Mouse (Mus musculus): Measurements from ENCODE around the gene Mob3b.

DNA sequence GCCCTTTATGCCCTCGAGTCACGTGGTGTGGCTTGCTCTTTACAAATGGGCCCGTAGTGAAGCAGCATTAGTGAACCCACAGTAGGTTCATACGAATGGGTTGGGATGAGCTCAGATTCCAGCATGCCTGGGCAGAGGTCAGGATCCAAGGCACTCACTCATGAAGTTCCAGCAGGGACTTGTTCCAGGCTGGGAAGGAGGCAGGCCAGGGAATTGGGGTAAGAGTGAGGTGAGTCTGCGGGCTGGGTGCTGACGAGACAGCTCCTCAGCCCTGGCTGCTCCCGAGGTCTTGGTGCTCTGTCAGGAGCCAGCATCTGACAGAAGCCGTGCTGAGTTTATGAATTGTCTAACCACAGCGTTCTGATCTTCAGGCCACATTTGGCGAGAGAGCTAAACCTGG is 166.2 kb downstream of the Mob3b start:
- TF ChIP-seq CTCF (IDR thresholded peaks at IDR 0.05; ENCODE audit: low read depth, low read length) (no peak), POLR2AphosphoS5 (IDR thresholded peaks at IDR 0.05; ENCODE audit: insufficient replicate concordance, low read depth, low read length) (no peak), TAL1 (conservative IDR thresholded peaks at IDR 0.05; ENCODE audit: low read depth, low read length) (no peak), GATA1 (IDR thresholded peaks at IDR 0.05; ENCODE audit: borderline replicate concordance, low read length) (no peak), GATA2 (IDR thresholded peaks at IDR 0.05; ENCODE audit: borderline replicate concordance, low read depth, low read length) (no peak)

All from G1E (cell line).